Mouse (Mus musculus) cerebellum, adult 9-10 months (tissue): Measurements from ENCODE around the gene Tpcn1.

Experiments
- DNase-seq: peaks from one replicate; pipeline ENCODE4 v3.0.0; 2022

Tpcn1 gene

GRCm38 (mm10) chr5:120588569-120589094 lies at the start of gene Tpcn1, which contains the start of gene Iqcd:
Gene Tpcn1, minus strand, starts transcription at chr5:120588673.
Gene Iqcd, plus strand, starts transcription at chr5:120589016.
- peak; percentile 99 for DNase-seq

- no peak for DNase-seq
Observed at GRCm38 (mm10) chr5:120635633-120636032, 47.2 kb upstream of the Tpcn1 start.

- no peak for DNase-seq
Observed at GRCm38 (mm10) chr5:120634860-120635259, 46.4 kb upstream of the Tpcn1 start.

- DNase-seq: no peak
Observed at GRCm38 (mm10) chr5:120634131-120634530, 45.7 kb upstream of the Tpcn1 start, which contains the start of gene Cfap73. Gene Cfap73, minus strand, starts transcription at chr5:120634235.

- DNase-seq: no peak
Observed at GRCm38 (mm10) chr5:120631892-120632291, 43.4 kb upstream of the Tpcn1 start.

GRCm38 (mm10) chr5:120631128-120631527 lies 42.7 kb upstream of the Tpcn1 start:
- no peak for DNase-seq

GRCm38 (mm10) chr5:120628624-120629023 lies 40.2 kb upstream of the Tpcn1 start:
- DNase-seq: no peak

GRCm38 (mm10) chr5:120627515-120628300 lies 39.2 kb upstream of the Tpcn1 start:
- no peak for DNase-seq

GRCm38 (mm10) chr5:120626399-120626798 lies 37.9 kb upstream of the Tpcn1 start:
- no peak for DNase-seq

GRCm38 (mm10) chr5:120624427-120624826 lies 36.0 kb upstream of the Tpcn1 start:
- no peak for DNase-seq

- DNase-seq: peak; percentile 19
Observed at GRCm38 (mm10) chr5:120622198-120622851, 33.9 kb upstream of the Tpcn1 start.

- peak; percentile 10 for DNase-seq
Observed at GRCm38 (mm10) chr5:120621846-120622197, 33.3 kb upstream of the Tpcn1 start.

- peak; percentile 10 for DNase-seq
Observed at GRCm38 (mm10) chr5:120621078-120621765, 32.7 kb upstream of the Tpcn1 start.

GRCm38 (mm10) chr5:120620375-120621077 lies 32.1 kb upstream of the Tpcn1 start:
- peak; percentile 80 for DNase-seq

- DNase-seq: peak; percentile 69
Observed at GRCm38 (mm10) chr5:120619201-120619600, 30.7 kb upstream of the Tpcn1 start.

- peak; percentile 20 for DNase-seq
Observed at GRCm38 (mm10) chr5:120618778-120619177, 30.3 kb upstream of the Tpcn1 start.

- DNase-seq: peak; percentile 72
Observed at GRCm38 (mm10) chr5:120615903-120616302, 27.4 kb upstream of the Tpcn1 start.

- peak; percentile 95 for DNase-seq
Observed at GRCm38 (mm10) chr5:120612822-120613604, 24.5 kb upstream of the Tpcn1 start.

- DNase-seq: peak; percentile 100
Observed at GRCm38 (mm10) chr5:120612442-120612821, 24.0 kb upstream of the Tpcn1 start, which contains the start of the genes Rita1 and Ddx54. Gene Rita1, minus strand, starts transcription at chr5:120612589. Gene Ddx54, plus strand, starts transcription at chr5:120612739.

- DNase-seq: no peak
Observed at GRCm38 (mm10) chr5:120611416-120611815, 22.9 kb upstream of the Tpcn1 start.

GRCm38 (mm10) chr5:120610906-120611305 lies 22.4 kb upstream of the Tpcn1 start:
- peak; percentile 73 for DNase-seq
